Mouse (Mus musculus) forebrain, postnatal 0 days (tissue): ENCODE data around the gene Lgals8. TPM values are rescaled to one million over a fixed set of nuclear protein-coding genes. Genes with fewer than 3 reads are reported as not detected.
A peak's percentile ranks its signal among the peaks of the same experiment; 100 is the strongest.

Experiments
- ATAC-seq: fragments of 200-750 bp; cut with Nextera tagmentation; 2 replicates; pipeline ENCODE4 v1.8.0; 2017; ENCODE audit warnings: mild to moderate bottlenecking, moderate library complexity
- DNase-seq: peaks from one replicate; pipeline ENCODE4 v3.0.0-alpha.2; 2015
- H3K27ac ChIP-seq: fragments of 300-500 bp; sonication (generic); 2 replicates; pipeline ENCODE4 v1.5.1; 2014; ENCODE audit warnings: low read depth, mild to moderate bottlenecking, antibody characterized with exemption, low read length, moderate library complexity, mixed read lengths
- H3K27me3 ChIP-seq: fragments of 300-500 bp; sonication (generic); 2 replicates; pipeline ENCODE4 v1.6.1; 2014; ENCODE audit warnings: mild to moderate bottlenecking, low read length, mixed read lengths; ENCODE audit not compliant: insufficient read depth
- H3K36me3 ChIP-seq: fragments of 300-500 bp; sonication (generic); 2 replicates; pipeline ENCODE4 v1.6.1; 2014; ENCODE audit warnings: mild to moderate bottlenecking, moderate library complexity; ENCODE audit not compliant: insufficient read depth
- H3K4me1 ChIP-seq: fragments of 300-500 bp; sonication (generic); 2 replicates; pipeline ENCODE4 v1.6.1; 2014; ENCODE audit warnings: antibody characterized with exemption; ENCODE audit not compliant: insufficient read depth
- H3K4me2 ChIP-seq: fragments of 300-500 bp; sonication (generic); 2 replicates; pipeline ENCODE4 v1.6.1; 2014; ENCODE audit warnings: low read depth, mild to moderate bottlenecking, moderate library complexity
- H3K4me3 ChIP-seq: fragments of 300-500 bp; sonication (generic); 2 replicates; pipeline ENCODE4 v1.5.1; 2014; ENCODE audit warnings: low read depth, low read length, mixed read lengths
- H3K9ac ChIP-seq: fragments of 300-500 bp; sonication (generic); 2 replicates; pipeline ENCODE4 v1.6.1; 2014; ENCODE audit warnings: mild to moderate bottlenecking
- H3K9me3 ChIP-seq: fragments of 300-500 bp; sonication (generic); 2 replicates; pipeline ENCODE4 v1.6.1; 2016; ENCODE audit warnings: low read length
- CTCF ChIP-seq: sonication (generic); IDR thresholded peaks from 2 replicates; pipeline ENCODE4 v1.5.1; 2016; ENCODE audit warnings: antibody characterized with exemption, control low read depth, low read depth
- WGBS: fragments of 180-500 bp; shearing (Covaris S2); extraction: QIAGEN DNeasy Blood & Tissue Kit; methylation state at CpG from one replicate; pipeline ENCODE4 v1.1.7; 2014; 5-methylcytosine and 5-hydroxymethylcytosine counted together
- polyA plus RNA-seq: library from polyadenylated mRNA; unstranded; fragments of >200 nt; fragmentation: Nextera tagmentation; extraction: Ambion mirVana; gene quantifications from 2 replicates; pipeline ENCODE4 v1.2.1, GENCODE M21; 2015
- total RNA-seq: library from RNA; depleted of rRNA; stranded (reverse); fragments of >200 nt; gene quantifications from 2 replicates; pipeline ENCODE4 v1.2.3, GENCODE M21; 2014

The Lgals8 gene
- total and polyA plus RNA-seq, 2 experiments from 2014 or later = 19.2 to 20.2 TPM

DNA sequence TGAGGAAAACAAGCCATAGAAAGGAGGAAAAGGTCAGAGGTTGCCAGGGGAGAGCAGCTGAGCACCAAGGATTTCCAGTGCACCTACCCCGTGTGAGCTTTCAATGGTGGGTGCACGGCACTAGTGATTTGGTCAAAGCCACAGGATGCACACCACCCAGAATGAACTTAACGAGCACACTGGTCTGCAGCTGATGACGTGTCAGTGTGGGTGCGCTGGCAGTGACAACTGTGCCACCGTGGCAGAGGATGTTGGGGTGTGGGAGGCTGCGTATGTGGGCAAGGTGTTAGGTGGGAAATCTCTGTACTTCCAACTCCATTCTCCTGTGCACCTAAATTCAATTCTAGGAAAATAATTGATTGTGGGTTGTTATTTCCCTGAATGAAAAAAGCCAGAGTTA lies 34.4 kb upstream of the Lgals8 start:
- no peak overlapping the region for H3K9ac ChIP-seq
- no peaks in the 10 kb centered on the region for H3K36me3 ChIP-seq

DNA sequence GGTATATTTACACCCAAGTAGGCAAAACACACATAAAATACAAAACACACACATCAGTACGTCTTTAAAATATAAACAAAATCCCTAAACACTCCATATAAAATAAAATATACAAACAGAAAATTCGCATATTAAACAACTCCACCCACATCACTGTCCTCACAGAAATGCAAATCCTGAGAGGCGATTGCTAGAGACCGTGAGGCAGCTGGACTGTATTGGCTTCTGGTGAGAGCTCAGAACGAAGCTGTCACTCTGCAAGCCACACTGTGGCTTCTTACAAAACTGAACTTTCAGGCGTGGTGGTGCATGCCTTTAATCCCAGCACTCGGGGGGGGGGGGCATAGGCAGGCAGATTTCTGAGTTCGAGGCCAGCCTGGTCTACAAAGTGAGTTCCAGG lies 33.1 kb upstream of the Lgals8 start:
- 54% methylated on average over 8 of the region's 8 CpGs for WGBS
- H3K27me3 ChIP-seq = no peaks in the 10 kb centered on the region
- H3K27ac ChIP-seq = no peak overlapping the region
- no peaks in the 10 kb centered on the region for H3K36me3 ChIP-seq
- no peak overlapping the region for H3K4me3 ChIP-seq
- no peak overlapping the region for H3K4me2 ChIP-seq
- DNase-seq = no peak
- TF ChIP-seq CTCF = no peak
- no peak overlapping the region for H3K9ac ChIP-seq
- no peak for ATAC-seq
- H3K4me1 ChIP-seq = 0 out of 2 replicates have a peak, but pooled peaks cover under 1% of the 10 kb centered on the region
- H3K9me3 ChIP-seq = no peaks in the 10 kb centered on the region

More for the DNA sequence above, 34.4 kb upstream of the Lgals8 start:
- no peak for TF ChIP-seq CTCF
- DNase-seq = no peak
- peaks cover 7% of the 10 kb centered on the region; the same call in 1 of the 2 replicates for H3K4me1 ChIP-seq
- WGBS = 66% methylated on average over 7 of the region's 7 CpGs
- no peak overlapping the region for H3K27ac ChIP-seq
- no peak for ATAC-seq
- H3K4me2 ChIP-seq = no peak overlapping the region
- no peaks in the 10 kb centered on the region for H3K27me3 ChIP-seq
- no peak overlapping the region for H3K4me3 ChIP-seq
- no peaks in the 10 kb centered on the region for H3K9me3 ChIP-seq

DNA sequence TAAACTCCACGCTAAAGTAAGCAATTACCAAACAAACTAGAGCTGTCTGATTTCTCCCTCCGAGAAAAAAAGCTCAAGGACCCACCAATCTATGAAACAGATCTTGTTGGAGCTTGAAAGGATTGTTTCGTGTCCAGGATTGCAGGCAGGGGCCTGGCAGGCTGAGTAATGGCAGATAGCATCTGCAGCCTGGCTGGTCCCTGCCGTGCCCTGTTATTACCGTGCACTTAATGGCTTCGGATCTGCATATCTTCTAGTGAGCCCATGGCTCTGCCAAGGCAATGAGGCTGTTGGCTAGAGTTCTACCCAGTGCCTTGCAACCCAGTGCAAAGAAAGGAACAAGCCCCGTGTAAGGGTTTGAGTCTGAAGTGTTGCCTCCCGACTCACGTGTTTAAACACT lies 30.0 kb upstream of the Lgals8 start:
- TF ChIP-seq CTCF = no peak
- Histone ChIP-seq H3K27me3 (no peaks in the 10 kb centered on the region), H3K27ac (no peak overlapping the region), H3K36me3 (no peaks in the 10 kb centered on the region), H3K4me2 (no peak overlapping the region), H3K9ac (no peak overlapping the region), H3K4me1 (no peaks in the 10 kb centered on the region), H3K4me3 (no peak overlapping the region), H3K9me3 (no peaks in the 10 kb centered on the region)
- no peak for DNase-seq
- WGBS = 82% methylated on average over 9 of the region's 9 CpGs
- ATAC-seq = peak; percentile 42; the same call in 1 of the 2 replicates

DNA sequence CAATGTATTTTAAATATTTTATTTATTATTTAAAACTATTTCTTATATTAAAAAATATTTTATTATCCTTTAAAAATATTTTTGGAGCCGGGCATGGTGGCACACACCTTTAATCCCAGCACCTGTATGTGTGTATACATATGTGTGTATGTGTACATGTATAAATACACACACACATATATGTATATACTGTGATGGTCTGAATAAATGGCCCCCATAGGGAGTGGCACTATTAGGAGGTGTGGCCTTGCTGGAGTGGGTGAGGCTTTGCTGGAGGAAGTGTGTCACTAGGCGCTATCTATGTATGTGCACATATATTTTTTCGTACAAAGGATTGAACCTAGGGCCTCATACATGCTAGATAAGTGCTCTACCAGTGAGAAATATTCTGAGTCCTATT lies 27.8 kb upstream of the Lgals8 start:
- Histone ChIP-seq H3K27ac (no peak overlapping the region), H3K9me3 (no peaks in the 10 kb centered on the region), H3K4me1 (no peaks in the 10 kb centered on the region), H3K4me3 (no peak overlapping the region), H3K27me3 (no peaks in the 10 kb centered on the region), H3K4me2 (no peak overlapping the region), H3K9ac (no peak overlapping the region), H3K36me3 (no peaks in the 10 kb centered on the region)
- DNase-seq = no peak
- 91% methylated on average over 3 of the region's 3 CpGs for WGBS
- TF ChIP-seq CTCF = no peak
- ATAC-seq = no peak

DNA sequence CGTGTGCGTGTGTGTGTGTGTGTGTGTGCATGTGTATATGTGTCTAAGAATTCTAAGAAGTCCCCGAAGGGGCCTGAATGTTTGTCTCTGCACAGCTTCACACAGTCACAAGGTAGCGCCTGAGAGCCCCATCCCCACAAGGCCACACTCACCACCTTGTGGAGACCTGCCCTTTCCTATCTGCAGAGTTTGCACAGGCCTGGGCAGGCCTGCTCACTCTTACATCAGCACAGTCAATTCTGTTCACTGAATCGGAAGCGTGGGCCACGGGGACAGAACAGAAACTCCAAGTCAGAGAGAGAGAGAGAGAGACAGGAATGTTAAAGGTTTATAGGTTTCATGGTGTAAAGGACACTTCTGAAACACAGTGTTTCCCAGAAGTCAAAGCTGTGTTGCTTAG lies 20.9 kb upstream of the Lgals8 start:
- Histone ChIP-seq H3K4me2 (no peak overlapping the region), H3K36me3 (no peaks in the 10 kb centered on the region), H3K27ac (no peak overlapping the region), H3K9ac (no peak overlapping the region), H3K27me3 (no peaks in the 10 kb centered on the region), H3K9me3 (no peaks in the 10 kb centered on the region), H3K4me3 (no peak overlapping the region), H3K4me1 (no peaks in the 10 kb centered on the region)
- 66% methylated on average over 7 of the region's 7 CpGs for WGBS
- no peak for TF ChIP-seq CTCF
- DNase-seq (no peak), ATAC-seq (no peak)

DNA sequence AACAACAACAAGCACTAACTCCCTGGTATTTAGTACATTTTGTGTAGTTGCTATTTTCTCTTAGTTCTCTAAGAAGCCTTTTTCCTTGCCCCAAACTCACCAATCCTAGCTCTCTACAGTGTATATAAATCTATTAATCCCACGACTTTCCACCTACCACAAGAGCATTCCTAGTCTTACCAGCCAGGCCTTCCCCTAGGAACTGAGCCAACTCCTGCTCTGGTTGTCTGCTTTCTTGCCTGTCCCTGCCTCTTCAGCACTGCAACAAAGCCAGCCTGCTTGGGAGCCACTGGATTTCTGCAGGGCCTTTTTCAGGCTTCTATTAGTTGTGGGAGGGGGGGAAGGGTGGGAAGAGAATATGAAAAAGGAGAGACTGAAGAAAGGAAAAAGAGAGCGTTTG lies 20.5 kb upstream of the Lgals8 start:
- ATAC-seq = no peak
- no peak overlapping the region for H3K4me2 ChIP-seq
- no peaks in the 10 kb centered on the region for H3K36me3 ChIP-seq
- no peak for TF ChIP-seq CTCF
- no peak overlapping the region for H3K9ac ChIP-seq
- H3K9me3 ChIP-seq = no peaks in the 10 kb centered on the region
- 42% methylated on average over 2 of the region's 2 CpGs for WGBS
- H3K27me3 ChIP-seq = no peaks in the 10 kb centered on the region
- H3K27ac ChIP-seq = no peak overlapping the region
- H3K4me3 ChIP-seq = no peak overlapping the region
- H3K4me1 ChIP-seq = no peaks in the 10 kb centered on the region
- DNase-seq = no peak

DNA sequence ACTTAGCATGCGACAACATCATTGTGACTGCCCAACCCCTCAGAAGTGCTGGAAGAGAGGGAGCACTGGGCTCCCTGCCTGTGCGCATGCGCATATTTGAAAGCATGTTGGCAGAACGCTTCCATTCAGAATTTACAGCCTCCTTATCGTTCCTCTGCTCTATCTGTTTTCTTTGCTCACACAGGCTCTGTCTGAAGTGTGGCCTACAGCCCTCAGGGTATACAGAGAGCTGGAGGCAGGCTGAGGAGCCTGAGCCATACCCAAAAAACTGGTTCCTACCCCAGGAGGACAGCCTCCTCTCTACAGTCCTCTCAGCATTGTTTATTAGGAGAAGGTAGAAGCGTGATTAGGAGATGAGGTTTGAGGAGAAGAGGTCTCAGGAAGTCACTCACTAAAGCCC lies 15.1 kb upstream of the Lgals8 start:
- peak; percentile 18; the same call in 1 of the 2 replicates for ATAC-seq
- H3K4me2 ChIP-seq = no peak overlapping the region
- no peak for DNase-seq
- no peak for TF ChIP-seq CTCF
- WGBS = 64% methylated on average over 6 of the region's 6 CpGs
- no peak overlapping the region for H3K4me3 ChIP-seq
- no peaks in the 10 kb centered on the region for H3K9me3 ChIP-seq
- no peaks in the 10 kb centered on the region for H3K4me1 ChIP-seq
- H3K27me3 ChIP-seq = no peaks in the 10 kb centered on the region
- H3K36me3 ChIP-seq = no peaks in the 10 kb centered on the region
- no peak overlapping the region for H3K27ac ChIP-seq
- no peak overlapping the region for H3K9ac ChIP-seq

DNA sequence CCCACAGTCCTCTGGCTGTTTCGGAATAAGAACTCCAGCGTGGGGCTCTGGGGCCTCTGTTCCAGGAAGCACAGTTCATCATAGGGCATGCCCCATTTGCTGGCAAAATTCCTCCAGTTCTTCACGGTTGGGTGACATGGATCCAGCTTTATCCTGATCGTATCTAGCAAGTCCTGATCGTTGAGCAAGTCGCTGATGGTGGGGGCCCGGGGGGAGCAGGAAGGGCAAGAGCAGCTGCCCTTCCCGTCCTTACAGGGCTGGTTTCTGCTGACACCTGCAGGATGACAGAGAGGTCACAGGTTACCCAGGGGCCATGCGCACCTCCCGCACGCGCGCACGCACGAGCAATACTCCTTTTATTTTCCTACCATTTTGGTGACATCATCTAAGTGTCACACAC lies 13.6 kb upstream of the Lgals8 start:
- H3K4me3 ChIP-seq = no peak overlapping the region
- no peak for ATAC-seq
- DNase-seq = no peak
- H3K36me3 ChIP-seq = no peaks in the 10 kb centered on the region
- no peak overlapping the region for H3K4me2 ChIP-seq
- TF ChIP-seq CTCF = no peak
- no peaks in the 10 kb centered on the region for H3K27me3 ChIP-seq
- H3K27ac ChIP-seq = no peak overlapping the region
- no peak overlapping the region for H3K9ac ChIP-seq
- 88% methylated on average over 15 of the region's 15 CpGs for WGBS
- no peaks in the 10 kb centered on the region for H3K9me3 ChIP-seq
- H3K4me1 ChIP-seq = no peaks in the 10 kb centered on the region
